Mouse (Mus musculus) gastrocnemius, adult 2 months (tissue): ENCODE data around the gene Cops3. TPM values are rescaled to one million over a fixed set of nuclear protein-coding genes. Genes with fewer than 3 reads are reported as not detected.

Source experiments
- DNase-seq: peaks from one replicate; pipeline ENCODE4 v3.0.0; 2022
- H3K27ac ChIP-seq: fragments of 200-600 bp; 2 replicates; pipeline ENCODE4 v1.8.1; 2022; ENCODE audit warnings: mild to moderate bottlenecking
- H3K4me3 ChIP-seq: fragments of 200-600 bp; 2 replicates; pipeline ENCODE4 v1.8.1; 2022; ENCODE audit warnings: mild to moderate bottlenecking, moderate library complexity
- CTCF ChIP-seq: fragments of 200-600 bp; IDR thresholded peaks from 2 replicates; pipeline ENCODE4 v1.8.1; 2022; ENCODE audit warnings: antibody characterized with exemption, mild to moderate bottlenecking, moderate library complexity
- intact Hi-C: fragments of 180-260 bp; cut with DNase I; formaldehyde crosslinking; loops from one replicate; pipeline ENCODE4 v1.15.1; 2025
- total RNA-seq, 2 experiments: library from RNA; stranded (reverse); gene quantifications; 2 replicates each; pipeline ENCODE4 v1.2.3; 2021

Cops3 gene
- total RNA-seq, 2 experiments from 2014 or later = 84.8 to 89.9 TPM

- intact Hi-C loops = no loop called here
- peak overlapping the region; percentile 73 for H3K4me3 ChIP-seq
- DNase-seq = peak; percentile 67
- peak overlapping the region; percentile 100 for H3K27ac ChIP-seq
- no peak for TF ChIP-seq CTCF
Observed at GRCm38 (mm10) chr11:59809071-59809669, 30.5 kb downstream of the Cops3 start.

- 0 out of 2 replicates have a peak, but pooled peaks have one; percentile 9 for TF ChIP-seq CTCF
- peak overlapping the region; percentile 73 for H3K4me3 ChIP-seq
- DNase-seq = no peak
- peak overlapping the region; percentile 100 for H3K27ac ChIP-seq
- intact Hi-C loops = no loop called here
Observed at GRCm38 (mm10) chr11:59808170-59808960, 31.3 kb downstream of the Cops3 start.

GRCm38 (mm10) chr11:59805656-59806055 is 34.0 kb downstream of the Cops3 start:
- H3K27ac ChIP-seq = peak overlapping the region; percentile 64
- peak overlapping the region; percentile 73; the same call in 1 of the 2 replicates for H3K4me3 ChIP-seq
- no peak for TF ChIP-seq CTCF
- intact Hi-C loops = no loop called here
- no peak for DNase-seq

- H3K27ac ChIP-seq = peak overlapping the region; percentile 64
- TF ChIP-seq CTCF = no peak
- H3K4me3 ChIP-seq = peak overlapping the region; percentile 33
- intact Hi-C loops = no loop called here
- DNase-seq = no peak
Observed at GRCm38 (mm10) chr11:59805256-59805655, 34.4 kb downstream of the Cops3 start.

- peak; percentile 89 for DNase-seq
- Histone ChIP-seq H3K4me3 (peak overlapping the region; percentile 33), H3K27ac (peak overlapping the region; percentile 69)
- intact Hi-C loops = no loop called here
- TF ChIP-seq CTCF = peak; percentile 51
Observed at GRCm38 (mm10) chr11:59804409-59805110, 35.1 kb downstream of the Cops3 start.

GRCm38 (mm10) chr11:59803516-59803915 is 36.1 kb downstream of the Cops3 start:
- peak; percentile 61 for DNase-seq
- intact Hi-C loops = no loop called here
- H3K4me3 ChIP-seq = no peak overlapping the region; the same call in 1 of the 2 replicates
- TF ChIP-seq CTCF = no peak
- H3K27ac ChIP-seq = peak overlapping the region; percentile 69

- no peak overlapping the region for H3K27ac ChIP-seq
- intact Hi-C loops = no loop called here
- TF ChIP-seq CTCF = no peak
- DNase-seq = no peak
- no peak overlapping the region for H3K4me3 ChIP-seq
Observed at GRCm38 (mm10) chr11:59801881-59802280, 37.8 kb downstream of the Cops3 start.

- DNase-seq = no peak
- H3K27ac ChIP-seq = no peak overlapping the region
- intact Hi-C loops = no loop called here
- H3K4me3 ChIP-seq = no peak overlapping the region
- TF ChIP-seq CTCF = no peak; the same call in 1 of the 2 replicates
Observed at GRCm38 (mm10) chr11:59800412-59800811, 39.2 kb downstream of the Cops3 start.

DNA sequence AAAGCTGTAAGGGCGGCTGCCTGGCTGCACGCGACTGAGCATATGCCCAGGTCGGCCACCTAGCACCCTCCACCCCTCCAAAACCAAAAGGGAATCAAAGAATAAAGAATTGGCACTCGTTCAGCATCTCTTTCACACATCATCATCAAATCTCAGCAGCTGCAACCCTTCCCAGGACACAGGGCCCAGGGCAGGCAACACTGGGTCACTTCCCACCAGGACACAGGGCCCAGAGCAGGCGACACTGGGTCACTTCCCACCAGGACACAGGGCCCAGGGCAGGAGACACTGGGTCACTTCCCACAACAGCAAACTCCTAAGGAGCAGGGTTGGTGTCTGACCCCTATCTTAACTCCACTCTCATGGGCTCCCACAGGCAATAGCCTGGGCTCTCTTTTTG is 46.2 kb downstream of the Cops3 start:
- Histone ChIP-seq H3K27ac (no peak overlapping the region), H3K4me3 (no peak overlapping the region)
- intact Hi-C loops = no loop called here
- TF ChIP-seq CTCF = no peak
- DNase-seq = no peak

- no peak overlapping the region for H3K27ac ChIP-seq
- intact Hi-C loops = no loop called here
- no peak for DNase-seq
- TF ChIP-seq CTCF = no peak
- H3K4me3 ChIP-seq = no peak overlapping the region
Observed at GRCm38 (mm10) chr11:59789311-59789710, 50.3 kb downstream of the Cops3 start.

DNA sequence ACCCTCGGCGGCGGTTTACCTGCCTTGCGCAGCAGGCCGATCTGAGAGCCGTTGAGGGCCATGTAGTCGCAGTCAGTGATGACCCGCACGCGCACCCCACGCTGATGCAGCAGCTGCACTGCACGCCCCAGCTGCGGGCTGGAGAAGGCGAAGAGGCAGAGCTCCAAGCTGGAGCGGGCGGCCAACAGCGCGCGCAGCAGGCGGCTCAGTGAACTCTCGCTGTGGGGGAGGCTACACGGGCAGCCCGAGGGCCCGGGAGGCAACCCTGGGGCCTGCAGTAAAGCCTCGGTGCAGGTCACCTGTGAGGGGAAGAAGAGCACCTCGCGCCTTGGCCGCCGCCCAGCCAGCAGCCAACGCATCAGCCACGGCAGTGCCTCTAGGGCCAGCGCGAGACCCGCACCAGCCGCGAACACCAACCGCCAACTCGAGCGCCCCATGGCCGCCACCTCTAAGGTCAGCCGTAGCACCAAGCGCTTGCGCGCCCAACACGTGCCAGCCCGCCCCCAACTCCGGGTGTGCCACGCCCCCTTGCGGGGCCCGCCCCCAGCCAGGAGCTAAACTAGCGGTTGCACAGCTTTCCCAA is 52.3 kb downstream of the Cops3 start, which contains the start of gene Pld6:
TSS of gene Pld6 (minus strand) at position 447 of the 583 bp plus-strand sequence.
- H3K27ac ChIP-seq = no peak within 1 kb of the TSS
- H3K4me3 ChIP-seq = peak within 1 kb of the TSS; percentile 68
- DNase-seq = peak; percentile 66
- no peak for TF ChIP-seq CTCF
- intact Hi-C loops = no loop called here

GRCm38 (mm10) chr11:59786444-59787198 is 53.0 kb downstream of the Cops3 start:
- TF ChIP-seq CTCF = no peak
- DNase-seq = no peak
- intact Hi-C loops = no loop called here
- Histone ChIP-seq H3K4me3 (peak overlapping the region; percentile 68), H3K27ac (no peak overlapping the region)
